Mouse (Mus musculus) MEL (cell line): ENCODE measurements around the gene Gm5431. TPM values are rescaled to one million over a fixed set of nuclear protein-coding genes. Genes with fewer than 3 reads are reported as not detected.
A peak's percentile ranks its signal among the peaks of the same experiment; 100 is the strongest.

ENCODE experiments used
- DNase-seq: peaks from one replicate; pipeline ENCODE4 v3.0.0; 2011; ENCODE audit warnings: low read depth, low spot score
- H3K27ac ChIP-seq: 2 replicates; pipeline ENCODE4 v1.5.1; 2012; ENCODE audit warnings: low read depth, mild to moderate bottlenecking, control low read depth, low read length, moderate library complexity; ENCODE audit not compliant: control insufficient read depth
- H3K27me3 ChIP-seq, 2 experiments: fragments of 150-350 bp in 1 of 2; sonication (generic) in 1 of 2; 2 replicates each; pipeline ENCODE4 v1.6.1; 2012; ENCODE audit warnings: low read length in 2 of 2, mild to moderate bottlenecking in 2 of 2, improper control_type of control experiment in 1 of 2, moderate library complexity in 1 of 2; ENCODE audit not compliant: insufficient read depth in 2 of 2, control insufficient read depth in 1 of 2
- H3K36me3 ChIP-seq, 2 experiments: 2 replicates each; pipeline ENCODE4 v1.6.1; 2012 to 2014; ENCODE audit warnings: low read length in 2 of 2, improper control_type of control experiment in 1 of 2, inconsistent platforms in 1 of 2, mild to moderate bottlenecking in 1 of 2; ENCODE audit not compliant: insufficient read depth in 2 of 2, control insufficient read depth in 1 of 2
- H3K4me1 ChIP-seq, 2 experiments: fragments of 150-350 bp in 1 of 2; sonication (generic) in 1 of 2; 2 replicates each; pipeline ENCODE4 v1.6.1; 2012; ENCODE audit warnings: low read length in 2 of 2, improper control_type of control experiment in 1 of 2, mild to moderate bottlenecking in 1 of 2; ENCODE audit not compliant: insufficient read depth in 2 of 2, control insufficient read depth in 1 of 2
- H3K4me3 ChIP-seq, 2 experiments: fragments of 150-350 bp in 1 of 2; sonication (generic) in 1 of 2; 2 replicates each; pipeline ENCODE4 v1.5.1; 2012; ENCODE audit warnings: low read depth in 2 of 2, low read length in 2 of 2, mild to moderate bottlenecking in 2 of 2, moderate library complexity in 2 of 2, control low read depth in 1 of 2, improper control_type of control experiment in 1 of 2; ENCODE audit not compliant: control insufficient read depth in 1 of 2, insufficient read depth in 1 of 2
- H3K79me2 ChIP-seq: 2 replicates; pipeline ENCODE4 v1.6.1; 2012; ENCODE audit warnings: mild to moderate bottlenecking, low read length, moderate library complexity; ENCODE audit not compliant: control insufficient read depth, poor library complexity, insufficient read depth
- H3K9ac ChIP-seq: 2 replicates; pipeline ENCODE4 v1.6.1; 2012; ENCODE audit warnings: low read depth, mild to moderate bottlenecking, control low read depth, low read length, moderate library complexity; ENCODE audit not compliant: control insufficient read depth, poor library complexity, severe bottlenecking
- H3K9me3 ChIP-seq: fragments of 150-350 bp; sonication (generic); replicated peaks from 2 replicates; pipeline ENCODE4 v1.6.1; 2012; ENCODE audit warnings: mild to moderate bottlenecking, low read length, improper control_type of control experiment, moderate library complexity; ENCODE audit not compliant: insufficient read depth
- CHD2 ChIP-seq: IDR thresholded peaks from 2 replicates; pipeline ENCODE4 v1.6.1; 2011; ENCODE audit warnings: low read length, improper control_type of control experiment
- ELF1 ChIP-seq: IDR thresholded peaks from 2 replicates; pipeline ENCODE4 v1.6.1; 2014; ENCODE audit warnings: low read depth, mild to moderate bottlenecking, inconsistent platforms, low read length, improper control_type of control experiment, moderate library complexity
- EP300 ChIP-seq, 2 experiments: IDR thresholded peaks; 2 replicates each; pipeline ENCODE4 v1.6.1; 2011; ENCODE audit warnings: improper control_type of control experiment in 2 of 2, low read length in 2 of 2, low read depth in 1 of 2, mild to moderate bottlenecking in 1 of 2
- ETS1 ChIP-seq: IDR thresholded peaks from 2 replicates; pipeline ENCODE4 v1.6.1; 2012; ENCODE audit warnings: low read depth, mild to moderate bottlenecking, inconsistent platforms, low read length, improper control_type of control experiment, moderate library complexity
- KAT2A ChIP-seq: conservative IDR thresholded peaks from 2 replicates; pipeline ENCODE4 v1.6.1; 2012; ENCODE audit warnings: low read depth, low read length, improper control_type of control experiment, inconsistent platforms
- MAFK ChIP-seq: IDR thresholded peaks from 2 replicates; pipeline ENCODE4 v1.6.1; 2011; ENCODE audit warnings: low read depth, mild to moderate bottlenecking, low read length, improper control_type of control experiment, borderline replicate concordance
- MXI1 ChIP-seq: IDR thresholded peaks from 2 replicates; pipeline ENCODE4 v1.6.1; 2011; ENCODE audit warnings: mild to moderate bottlenecking, low read depth, low read length, improper control_type of control experiment
- SIN3A ChIP-seq: IDR thresholded peaks from 2 replicates; pipeline ENCODE4 v1.6.1; 2012; ENCODE audit warnings: low read length, improper control_type of control experiment, inconsistent platforms
- SMC3 ChIP-seq: IDR thresholded peaks from 2 replicates; pipeline ENCODE4 v1.6.1; 2011; ENCODE audit warnings: low read depth, low read length, improper control_type of control experiment
- TAL1 ChIP-seq: IDR thresholded peaks from 2 replicates; pipeline ENCODE4 v1.6.1; 2012; ENCODE audit warnings: mild to moderate bottlenecking, inconsistent platforms, low read length, moderate library complexity, mixed read lengths
- TBP ChIP-seq: IDR thresholded peaks from 2 replicates; pipeline ENCODE4 v1.8.0; 2011; ENCODE audit warnings: low read depth, low read length, improper control_type of control experiment
- UBTF ChIP-seq: IDR thresholded peaks from 2 replicates; pipeline ENCODE4 v1.6.1; 2012; ENCODE audit warnings: low read depth, mild to moderate bottlenecking, inconsistent platforms, low read length, improper control_type of control experiment, moderate library complexity, borderline replicate concordance; ENCODE audit not compliant: insufficient read depth
- USF2 ChIP-seq, 2 experiments: IDR thresholded peaks; 2 replicates each; pipeline ENCODE4 v1.6.1; 2011 to 2012; ENCODE audit warnings: improper control_type of control experiment in 2 of 2, low read length in 2 of 2, borderline replicate concordance in 1 of 2, inconsistent platforms in 1 of 2, low read depth in 1 of 2, mild to moderate bottlenecking in 1 of 2; ENCODE audit not compliant: insufficient read depth in 1 of 2
- ZC3H11A ChIP-seq: IDR thresholded peaks from 2 replicates; pipeline ENCODE4 v1.6.1; 2012; ENCODE audit warnings: low read depth, mild to moderate bottlenecking, inconsistent platforms, low read length, improper control_type of control experiment
- ZKSCAN1 ChIP-seq: IDR thresholded peaks from 2 replicates; pipeline ENCODE4 v1.6.1; 2012; ENCODE audit warnings: low read depth, mild to moderate bottlenecking, inconsistent platforms, low read length, improper control_type of control experiment, moderate library complexity
- polyA plus RNA-seq, 2 experiments: library from polyadenylated mRNA; stranded (reverse) in 1 of 2; unstranded in 1 of 2; fragments of >175 nt in 1 of 2; fragments of >200 nt in 1 of 2; gene quantifications; 2 replicates each; pipeline versions ENCODE4 v1.2.1 to v1.2.4; 2012; ENCODE audit warnings: low replicate concordance in 2 of 2, low read depth in 1 of 2; ENCODE audit not compliant: insufficient read length in 2 of 2, insufficient read depth in 1 of 2, missing spikeins in 1 of 2
- total RNA-seq: library from RNA; depleted of rRNA; stranded (reverse); fragments of 300-350 nt; gene quantifications from 2 replicates; pipeline ENCODE4 v1.2.3, GENCODE M21; 2012

Gm5431 gene
- total and polyA plus RNA-seq, 3 experiments: 0.04 TPM; not detected in 2

- no peaks in the 10 kb centered on the region for H3K27me3 ChIP-seq
- no peaks in the 10 kb centered on the region for H3K9me3 ChIP-seq
- peak overlapping the region; percentile 62 for H3K9ac ChIP-seq
- DNase-seq: peak; percentile 76
- no peaks in the 10 kb centered on the region; the same call in 1 of the 2 replicates for H3K79me2 ChIP-seq
- H3K4me3 ChIP-seq: peak overlapping the region; percentile 56 to 79
- TF ChIP-seq SMC3 (no peak), USF2 (IDR thresholded peaks at IDR 0.05; ENCODE audit: borderline replicate concordance in 1 of 2, insufficient read depth in 1 of 2, low read depth in 1 of 2, low read length in 2 of 2) (no peak), EP300 (IDR thresholded peaks at IDR 0.05; ENCODE audit: low read depth in 1 of 2, low read length in 2 of 2) (no peak), TBP (no peak), ZC3H11A (no peak), CHD2 (no peak), UBTF (no peak), MAFK (no peak), MXI1 (peak; percentile 50)
- H3K36me3 ChIP-seq: peaks cover 0 to 4% of the 10 kb centered on the region in 2 experiments; a peak in 1 of 4 replicates
- H3K4me1 ChIP-seq: 0 out of 4 replicates have a peak, but pooled peaks cover 0 to 6% of the 10 kb centered on the region in 2 experiments
- no peak overlapping the region for H3K27ac ChIP-seq
These were observed 49.2 kb downstream of the Gm5431 start for GRCm38 (mm10) chr11:48852624-48853473.

GRCm38 (mm10) chr11:48852190-48852589 lies 49.8 kb downstream of the Gm5431 start:
- H3K4me1 ChIP-seq: 0 out of 4 replicates have a peak, but pooled peaks cover 0 to 6% of the 10 kb centered on the region in 2 experiments
- H3K9me3 ChIP-seq: no peaks in the 10 kb centered on the region
- TF ChIP-seq ETS1 (no peak), ZKSCAN1 (no peak), EP300 (IDR thresholded peaks at IDR 0.05; ENCODE audit: low read depth in 1 of 2, low read length in 2 of 2) (no peak), TAL1 (no peak), CHD2 (no peak), SIN3A (no peak), KAT2A (no peak), ELF1 (no peak), USF2 (IDR thresholded peaks at IDR 0.05; ENCODE audit: borderline replicate concordance in 1 of 2, insufficient read depth in 1 of 2, low read depth in 1 of 2, low read length in 2 of 2) (no peak)
- H3K27ac ChIP-seq: no peak overlapping the region
- H3K79me2 ChIP-seq: no peaks in the 10 kb centered on the region; the same call in 1 of the 2 replicates
- H3K4me3 ChIP-seq: no peak overlapping the region
- no peak overlapping the region for H3K9ac ChIP-seq
- H3K27me3 ChIP-seq: no peaks in the 10 kb centered on the region
- H3K36me3 ChIP-seq: peaks cover 0 to 4% of the 10 kb centered on the region in 2 experiments; a peak in 1 of 4 replicates
- DNase-seq: no peak
